Mouse (Mus musculus) G1E (cell line): ENCODE measurements at regions not wholly inside any gene's neighbourhood (a gene's known extent, or its start where the extent isn't known, plus 50 kb on each side); places are given as distances from the start of the nearest gene placed in this dataset.

Source experiments
- ATAC-seq: 2 replicates; pipeline ENCODE4 v1.8.0; 2016; ENCODE audit warnings: mild to moderate bottlenecking; ENCODE audit not compliant: insufficient number of reproducible peaks, poor library complexity, low FRiP score, severe bottlenecking; ENCODE audit errors: extremely low read depth
- DNase-seq: peaks from one replicate; pipeline ENCODE4 v3.0.0; 2012; ENCODE audit warnings: low spot score
- H3K27me3 ChIP-seq: 2 replicates; pipeline ENCODE4 v1.6.1; 2012; ENCODE audit warnings: mild to moderate bottlenecking, low read length, inconsistent platforms; ENCODE audit not compliant: insufficient read depth
- H3K36me3 ChIP-seq: replicated peaks from 2 replicates; pipeline ENCODE3; 2012; ENCODE audit warnings: mild to moderate bottlenecking, inconsistent platforms
- H3K4me1 ChIP-seq: 2 replicates; pipeline ENCODE4 v1.6.1; 2012; ENCODE audit warnings: low read depth, low read length, inconsistent platforms, mixed read lengths; ENCODE audit not compliant: insufficient read depth
- H3K4me3 ChIP-seq: 2 replicates; pipeline ENCODE4 v1.5.1; 2012; ENCODE audit warnings: low read depth, mild to moderate bottlenecking, inconsistent platforms, low read length, moderate library complexity, mixed read lengths
- H3K9me3 ChIP-seq: replicated peaks from 2 replicates; pipeline ENCODE4 v1.6.1; 2012; ENCODE audit warnings: inconsistent platforms
- CTCF ChIP-seq: IDR thresholded peaks from 2 replicates; pipeline ENCODE4 v1.5.1; 2012; ENCODE audit warnings: low read depth, low read length, inconsistent platforms, mixed read lengths
- GATA1 ChIP-seq: IDR thresholded peaks from 2 replicates; pipeline ENCODE4 v1.6.1; 2012; ENCODE audit warnings: borderline replicate concordance, low read length, inconsistent platforms, mixed read lengths
- GATA2 ChIP-seq: IDR thresholded peaks from 2 replicates; pipeline ENCODE4 v1.6.1; 2012; ENCODE audit warnings: low read depth, low read length, inconsistent platforms, borderline replicate concordance
- POLR2AphosphoS5 ChIP-seq: IDR thresholded peaks from 2 replicates; pipeline ENCODE4 v1.6.1; 2012; ENCODE audit warnings: low read depth, low read length, inconsistent platforms; ENCODE audit not compliant: insufficient replicate concordance
- TAL1 ChIP-seq: conservative IDR thresholded peaks from 2 replicates; pipeline ENCODE4 v1.6.1; 2012; ENCODE audit warnings: low read depth, low read length, inconsistent platforms, mixed read lengths

DNA sequence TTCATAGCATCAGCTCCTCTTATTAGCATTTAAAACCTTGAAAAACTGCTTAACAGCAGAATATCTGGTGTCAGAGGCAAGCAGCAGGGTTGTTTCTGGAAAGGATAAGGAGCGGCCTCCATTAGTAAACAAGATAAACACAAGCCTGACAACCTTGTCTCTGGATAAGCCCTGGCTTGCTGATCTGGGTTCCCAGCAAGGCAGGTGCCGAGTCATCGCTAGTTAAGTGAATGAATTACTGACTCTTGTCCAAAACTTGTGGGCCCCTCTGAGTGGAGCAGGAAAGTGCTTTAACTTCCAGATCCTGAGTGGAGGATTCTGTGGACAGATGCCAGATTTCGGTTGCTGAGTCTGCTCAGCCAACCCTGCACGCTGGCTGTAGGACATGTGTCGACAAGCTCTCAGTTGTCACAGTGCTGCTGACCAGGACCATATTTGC lies 85.6 kb upstream of the Lgalsl start:
- H3K4me3 ChIP-seq: no peak overlapping the region
- no peaks in the 10 kb centered on the region for H3K9me3 ChIP-seq
- peaks cover 5% of the 10 kb centered on the region for H3K4me1 ChIP-seq
- H3K27me3 ChIP-seq: peaks cover 11% of the 10 kb centered on the region
- DNase-seq (no peak), ATAC-seq (no peak)
- no peaks in the 10 kb centered on the region for H3K36me3 ChIP-seq
- TF ChIP-seq GATA2 (no peak), CTCF (no peak), GATA1 (no peak), POLR2AphosphoS5 (no peak), TAL1 (no peak)

DNA sequence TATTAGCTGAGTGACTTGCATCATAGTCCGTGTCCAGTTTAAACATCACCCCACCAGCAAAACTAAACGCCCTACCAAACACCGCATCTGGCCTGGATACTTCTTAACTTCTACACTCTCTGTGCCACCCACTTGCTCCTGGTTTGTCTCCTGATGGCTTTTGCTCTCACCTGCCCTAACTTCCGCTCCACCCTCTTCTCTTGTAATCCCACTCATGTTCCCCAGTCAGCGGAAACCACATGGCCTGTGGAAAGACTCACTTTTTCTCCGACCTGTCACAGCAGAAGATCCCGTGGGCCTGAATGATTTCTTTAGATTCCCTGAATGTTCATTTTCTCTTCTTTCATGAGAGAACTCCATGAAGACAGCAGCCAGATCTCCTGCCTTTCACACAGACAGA lies 86.1 kb upstream of the Lgalsl start:
- no peak overlapping the region for H3K4me3 ChIP-seq
- no peaks in the 10 kb centered on the region for H3K36me3 ChIP-seq
- no peak for DNase-seq
- H3K27me3 ChIP-seq: peaks cover 10% of the 10 kb centered on the region
- ATAC-seq: no peak
- no peaks in the 10 kb centered on the region for H3K9me3 ChIP-seq
- H3K4me1 ChIP-seq: peaks cover 2% of the 10 kb centered on the region
- no peak for TF ChIP-seq GATA2
- no peak for TF ChIP-seq GATA1
- no peak for TF ChIP-seq POLR2AphosphoS5
- no peak for TF ChIP-seq CTCF
- TF ChIP-seq TAL1: no peak

DNA sequence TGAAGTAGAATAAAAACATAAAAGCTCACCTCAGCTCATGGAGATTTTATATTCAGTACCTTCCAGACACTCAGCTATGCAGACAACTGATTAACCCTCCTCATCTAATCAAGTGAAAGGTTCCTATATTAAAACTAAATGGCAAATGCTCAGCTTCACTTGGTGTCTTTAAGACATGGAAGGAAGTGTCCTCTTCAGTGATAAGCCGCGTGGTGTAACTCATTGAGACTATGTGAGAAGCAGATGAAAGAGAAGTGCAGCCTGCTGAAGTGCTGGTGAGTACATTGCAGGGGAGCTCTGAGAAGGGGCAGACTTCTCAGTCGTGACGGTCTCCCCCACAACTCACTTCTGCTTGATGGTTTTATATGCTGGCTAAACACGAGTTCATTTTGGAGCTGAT lies 86.6 kb upstream of the Lgalsl start:
- no peaks in the 10 kb centered on the region for H3K36me3 ChIP-seq
- DNase-seq (no peak), ATAC-seq (no peak)
- H3K9me3 ChIP-seq: no peaks in the 10 kb centered on the region
- TF ChIP-seq POLR2AphosphoS5: no peak
- TF ChIP-seq CTCF: no peak
- no peak for TF ChIP-seq GATA1
- no peak for TF ChIP-seq TAL1
- no peak for TF ChIP-seq GATA2
- H3K4me3 ChIP-seq: no peak overlapping the region
- no peaks in the 10 kb centered on the region for H3K4me1 ChIP-seq
- H3K27me3 ChIP-seq: peaks cover 7% of the 10 kb centered on the region

DNA sequence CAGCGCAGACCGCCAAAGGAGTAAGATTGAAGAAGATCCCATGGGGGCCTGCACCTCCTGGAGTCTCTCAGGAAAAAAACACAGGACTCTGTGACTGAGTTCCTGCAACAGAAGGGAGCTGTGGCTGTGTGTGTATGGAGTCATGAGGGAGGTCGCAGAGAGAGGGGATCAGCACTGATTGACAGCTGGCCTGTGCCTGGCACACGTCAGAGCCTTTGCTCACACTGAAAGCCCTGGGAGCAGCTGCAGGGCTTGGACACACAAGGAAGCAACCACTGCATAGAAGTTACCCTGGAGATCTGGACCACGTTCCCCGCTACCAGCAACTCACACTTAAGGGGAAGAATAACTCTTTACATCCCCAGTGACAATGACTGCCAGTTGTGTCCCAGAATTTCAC lies 92.3 kb upstream of the Lgalsl start:
- no peaks in the 10 kb centered on the region for H3K4me1 ChIP-seq
- DNase-seq: no peak

DNA sequence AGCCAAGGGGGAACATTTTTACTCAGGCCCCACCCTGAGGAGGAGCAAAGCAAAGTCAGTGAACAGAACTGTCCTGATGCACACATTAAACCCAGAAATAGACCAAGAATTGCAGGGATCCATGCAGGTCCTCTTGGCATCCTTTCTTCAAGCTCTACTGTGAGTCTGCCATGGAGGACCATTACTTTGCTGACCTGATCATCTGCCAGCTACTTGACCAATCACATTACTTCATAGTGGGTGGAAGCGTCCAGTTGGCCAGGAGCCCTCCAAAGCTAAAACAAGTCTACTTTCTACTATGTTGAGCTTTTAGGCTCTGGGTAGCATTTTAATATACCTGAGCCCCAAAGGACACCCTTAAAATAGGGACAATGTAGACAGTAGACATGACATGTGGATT lies 98.6 kb upstream of the Lgalsl start:
- no peak for DNase-seq

More for the DNA sequence above, 92.3 kb upstream of the Lgalsl start:
- Histone ChIP-seq H3K4me3 (no peak overlapping the region), H3K27me3 (peaks cover 9% of the 10 kb centered on the region), H3K36me3 (no peaks in the 10 kb centered on the region), H3K9me3 (no peaks in the 10 kb centered on the region)
- TF ChIP-seq POLR2AphosphoS5: no peak
- TF ChIP-seq GATA1: no peak
- TF ChIP-seq GATA2: no peak
- no peak for TF ChIP-seq CTCF
- TF ChIP-seq TAL1: no peak
- no peak for ATAC-seq

DNA sequence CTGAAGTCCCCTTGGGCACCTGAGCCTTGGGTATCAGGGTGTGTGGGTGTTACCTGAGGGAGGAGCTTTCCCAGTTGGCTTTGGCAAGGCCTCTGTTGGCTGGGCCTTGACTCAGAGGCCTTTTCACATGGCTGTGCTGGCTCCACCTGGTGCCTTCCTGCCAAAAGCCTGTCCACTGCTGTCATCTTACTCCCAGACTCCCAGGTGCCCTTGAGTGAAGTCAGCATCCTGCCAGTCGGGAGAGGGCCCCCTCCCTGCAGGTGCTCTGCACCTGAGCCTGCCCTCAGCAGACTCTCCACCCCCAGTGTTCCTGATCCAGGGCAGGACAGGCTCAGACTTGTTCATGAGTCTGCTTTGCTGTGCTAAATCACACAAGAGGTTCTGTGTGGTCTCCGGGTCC lies 99.2 kb upstream of the Lgalsl start:
- Histone ChIP-seq H3K9me3 (no peaks in the 10 kb centered on the region), H3K27me3 (peaks cover 6% of the 10 kb centered on the region), H3K36me3 (no peaks in the 10 kb centered on the region), H3K4me3 (no peak overlapping the region), H3K4me1 (no peaks in the 10 kb centered on the region)
- TF ChIP-seq GATA1: no peak
- no peak for TF ChIP-seq TAL1
- TF ChIP-seq GATA2: no peak
- no peak for TF ChIP-seq POLR2AphosphoS5
- TF ChIP-seq CTCF: no peak
- no peak for ATAC-seq
- no peak for DNase-seq

More for the DNA sequence above, 98.6 kb upstream of the Lgalsl start:
- H3K27me3 ChIP-seq: peaks cover 6% of the 10 kb centered on the region
- TF ChIP-seq GATA1 (no peak), TAL1 (no peak), GATA2 (no peak), CTCF (no peak), POLR2AphosphoS5 (no peak)
- H3K36me3 ChIP-seq: no peaks in the 10 kb centered on the region
- no peak for ATAC-seq
- no peaks in the 10 kb centered on the region for H3K9me3 ChIP-seq
- H3K4me3 ChIP-seq: no peak overlapping the region
- H3K4me1 ChIP-seq: no peaks in the 10 kb centered on the region

DNA sequence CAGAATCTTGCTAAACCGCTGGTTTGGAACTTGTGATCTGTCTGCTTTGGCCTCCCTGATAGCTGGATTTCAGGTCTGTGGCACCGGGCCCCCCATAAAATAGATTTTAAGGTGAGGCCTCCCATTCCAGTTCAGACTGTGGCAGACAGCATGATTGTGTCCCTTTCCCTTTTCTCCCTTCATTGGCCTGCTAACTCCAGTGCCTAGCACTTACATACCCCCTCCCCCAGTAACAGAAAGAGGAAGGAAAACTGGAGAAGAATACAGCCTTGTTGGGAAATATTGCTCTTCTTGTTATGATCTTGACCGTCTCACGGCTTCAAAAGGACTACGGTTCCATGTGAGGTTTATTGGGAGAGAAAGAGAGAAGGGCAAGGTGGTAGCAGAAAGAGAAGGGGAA lies 99.7 kb upstream of the Lgalsl start:
- ATAC-seq: no peak
- no peak overlapping the region for H3K4me3 ChIP-seq
- no peak for DNase-seq
- peaks cover 3% of the 10 kb centered on the region for H3K27me3 ChIP-seq
- no peaks in the 10 kb centered on the region for H3K9me3 ChIP-seq
- H3K36me3 ChIP-seq: no peaks in the 10 kb centered on the region
- TF ChIP-seq POLR2AphosphoS5 (no peak), GATA1 (no peak), GATA2 (no peak), TAL1 (no peak), CTCF (no peak)
- H3K4me1 ChIP-seq: no peaks in the 10 kb centered on the region
